Mouse (Mus musculus): ENCODE data around the gene Krt78. TPM values are rescaled to one million over a fixed set of nuclear protein-coding genes. Genes with fewer than 3 reads are reported as not detected.

Gene Krt78
- not detected in 4 replicates for total RNA-seq (2023)

DNA sequence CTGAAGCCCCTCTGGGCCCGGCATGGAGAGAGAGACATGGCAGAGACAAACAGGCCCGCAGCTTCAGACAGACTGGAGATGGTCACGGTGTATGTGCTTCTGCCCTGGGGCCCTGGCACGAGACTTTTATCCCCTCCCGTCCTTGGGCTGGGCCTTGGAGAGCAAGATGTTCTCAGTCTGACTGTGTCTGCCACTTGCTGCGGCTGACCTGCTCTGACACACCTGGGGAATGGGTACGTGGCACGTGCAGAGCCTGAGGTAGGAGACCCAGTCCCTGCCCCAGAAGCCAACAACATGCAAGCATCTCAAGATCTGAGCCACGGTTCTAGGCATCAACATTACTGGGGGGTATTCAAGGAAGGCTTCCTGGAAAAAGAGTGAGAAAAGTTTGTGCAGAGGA, at the start of gene Krt78:
Krt78 (minus strand) TSS at position 101 of the 400 bp plus-strand sequence.

DNA sequence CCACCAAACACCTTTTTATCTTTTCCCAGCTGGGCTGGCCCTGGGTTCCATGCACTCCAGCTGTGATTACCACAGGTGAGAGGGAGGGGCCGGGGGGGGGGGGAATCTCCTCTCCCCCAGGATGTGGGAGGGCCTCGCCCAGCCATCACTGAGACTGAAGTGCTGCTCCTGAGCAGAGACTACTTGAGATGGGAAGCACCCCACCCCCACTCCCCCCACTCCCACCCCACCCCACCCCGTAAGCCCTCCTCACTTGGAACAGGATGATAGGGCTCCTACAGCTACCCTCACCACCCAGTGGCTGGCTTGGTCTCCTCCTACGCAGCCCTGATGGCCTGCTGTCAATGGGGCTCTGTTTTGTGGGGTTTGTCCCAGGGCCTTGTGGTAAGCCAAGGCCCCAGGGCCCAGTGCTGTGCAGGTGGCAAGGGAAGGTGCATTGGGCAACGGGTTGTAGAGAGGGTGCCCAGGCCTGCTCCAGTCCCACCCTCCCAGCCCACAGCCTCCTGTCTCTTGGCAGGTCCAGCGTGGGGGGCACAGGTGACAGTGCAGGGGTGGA, 13.7 kb downstream of the Krt78 start, which contains the start of gene Krt79:
Krt79 (minus strand) TSS at position 51 of the 556 bp plus-strand sequence.

GRCm38 (mm10) chr15:101924635-101925034, 29.5 kb downstream of the Krt78 start, which contains the start of gene Krt4:
Gene Krt4, minus strand, starts transcription at chr15:101924735.

Other genes with a start within 250 kb of the Krt78 start
- gene Krt5, start 241.4 kb downstream of the Krt78 start, total RNA-seq (2023), result not detected in 4 replicates
- gene Krt71, start 211.2 kb downstream of the Krt78 start, total RNA-seq (2023), result not detected in 4 replicates
- gene Krt72, start 167.8 kb downstream of the Krt78 start, total RNA-seq (2023), result not detected in 4 replicates
- gene Krt73, start 151.9 kb downstream of the Krt78 start, total RNA-seq (2023), result not detected in 4 replicates
- not detected in 4 replicates for gene Krt2, start 136.1 kb downstream of the Krt78 start, total RNA-seq (2023)
- gene Krt1, start 103.5 kb downstream of the Krt78 start, total RNA-seq (2023), result not detected in 4 replicates
- not detected in 4 replicates for gene Krt77, start 84.6 kb downstream of the Krt78 start, total RNA-seq (2023)
- not detected in 4 replicates for gene Krt76, start 61.4 kb downstream of the Krt78 start, total RNA-seq (2023)
- not detected in 4 replicates for gene Krt4, start 29.6 kb downstream of the Krt78 start, total RNA-seq (2023)
- gene Krt79, start 14.0 kb downstream of the Krt78 start, total RNA-seq (2023), result not detected in 4 replicates
- gene Krt8, start 50.2 kb upstream of the Krt78 start, total RNA-seq (2023), result not detected in 4 replicates
- not detected in 4 replicates for gene Krt18, start 73.9 kb upstream of the Krt78 start, total RNA-seq (2023)
- 227 to 240 TPM (median 233 TPM) in 4 replicates for gene Eif4b, start 119.5 kb upstream of the Krt78 start, total RNA-seq (2023)
- 0.18 to 4.5 TPM (median 0.52 TPM) in 4 replicates for gene Tns2, start 146.1 kb upstream of the Krt78 start, total RNA-seq (2023)
- gene Spryd3, start 181.9 kb upstream of the Krt78 start, total RNA-seq (2023), result 36.3 to 41.8 TPM (median 36.9 TPM) in 4 replicates
- gene Igfbp6, start 190.1 kb upstream of the Krt78 start, total RNA-seq (2023), result 0.55 to 1.1 TPM in 2 of 4 replicates, not detected in the others
- 0.33 to 0.91 TPM (median 0.70 TPM) in 3 of 4 replicates, not detected in the other for gene Soat2, start 196.2 kb upstream of the Krt78 start, total RNA-seq (2023)
- 111 to 141 TPM (median 130 TPM) in 4 replicates for gene Zfp740, start 249.0 kb upstream of the Krt78 start, total RNA-seq (2023)